Mouse (Mus musculus): ENCODE measurements around the gene Gsg1l.

The Gsg1l gene

GRCm38 (mm10) chr7:126082286-126082741 is at the start of gene Gsg1l:
TSS of gene Gsg1l (minus strand) at chr7:126082411.
- no peak for DNase-seq (ENCODE audit: low read depth, low spot score)

GRCm38 (mm10) chr7:126127673-126128072 is 45.5 kb upstream of the Gsg1l start:
- no peak for DNase-seq (ENCODE audit: low read depth, low spot score)

- DNase-seq (ENCODE audit: low read depth, low spot score) = no peak
Observed at GRCm38 (mm10) chr7:126126502-126126901, 44.3 kb upstream of the Gsg1l start.

GRCm38 (mm10) chr7:126121533-126121932 is 39.3 kb upstream of the Gsg1l start:
- DNase-seq (ENCODE audit: low read depth, low spot score) = no peak

GRCm38 (mm10) chr7:126119819-126120218 is 37.6 kb upstream of the Gsg1l start:
- DNase-seq (ENCODE audit: low read depth, low spot score) = peak; percentile 36

- no peak for DNase-seq (ENCODE audit: low read depth, low spot score)
Observed at GRCm38 (mm10) chr7:126113263-126113662, 31.1 kb upstream of the Gsg1l start.

- no peak for DNase-seq (ENCODE audit: low read depth, low spot score)
Observed at GRCm38 (mm10) chr7:126111230-126111629, 29.0 kb upstream of the Gsg1l start.

- DNase-seq (ENCODE audit: low read depth, low spot score) = no peak
Observed at GRCm38 (mm10) chr7:126109898-126110297, 27.7 kb upstream of the Gsg1l start.

- DNase-seq (ENCODE audit: low read depth, low spot score) = no peak
Observed at GRCm38 (mm10) chr7:126100440-126100839, 18.2 kb upstream of the Gsg1l start.

- DNase-seq (ENCODE audit: low read depth, low spot score) = no peak
Observed at GRCm38 (mm10) chr7:126099835-126100234, 17.6 kb upstream of the Gsg1l start.

- DNase-seq (ENCODE audit: low read depth, low spot score) = no peak
Observed at GRCm38 (mm10) chr7:126099163-126099775, 17.1 kb upstream of the Gsg1l start.

- DNase-seq (ENCODE audit: low read depth, low spot score) = peak; percentile 47
Observed at GRCm38 (mm10) chr7:126097219-126097915, 15.2 kb upstream of the Gsg1l start.

GRCm38 (mm10) chr7:126096596-126096995 is 14.4 kb upstream of the Gsg1l start:
- DNase-seq (ENCODE audit: low read depth, low spot score) = no peak

- DNase-seq (ENCODE audit: low read depth, low spot score) = no peak
Observed at GRCm38 (mm10) chr7:126094738-126095137, 12.5 kb upstream of the Gsg1l start.

GRCm38 (mm10) chr7:126093162-126093561 is 11.0 kb upstream of the Gsg1l start:
- DNase-seq (ENCODE audit: low read depth, low spot score) = no peak

- DNase-seq (ENCODE audit: low read depth, low spot score) = peak; percentile 73
Observed at GRCm38 (mm10) chr7:126089782-126090181, 7.6 kb upstream of the Gsg1l start.

GRCm38 (mm10) chr7:126088155-126088554 is 5.9 kb upstream of the Gsg1l start:
- DNase-seq (ENCODE audit: low read depth, low spot score) = peak; percentile 65

GRCm38 (mm10) chr7:126087602-126088001 is 5.4 kb upstream of the Gsg1l start:
- DNase-seq (ENCODE audit: low read depth, low spot score) = no peak

GRCm38 (mm10) chr7:126086321-126086741 is 4.1 kb upstream of the Gsg1l start:
- DNase-seq (ENCODE audit: low read depth, low spot score) = no peak

- DNase-seq (ENCODE audit: low read depth, low spot score) = no peak
Observed at GRCm38 (mm10) chr7:126085154-126085553, 2.9 kb upstream of the Gsg1l start.

- DNase-seq (ENCODE audit: low read depth, low spot score) = no peak
Observed at GRCm38 (mm10) chr7:126083980-126084348, 1.8 kb upstream of the Gsg1l start.

GRCm38 (mm10) chr7:126083341-126083979 is 1.2 kb upstream of the Gsg1l start:
- no peak for DNase-seq (ENCODE audit: low read depth, low spot score)

Measured in CD4-positive, CD25-positive, alpha-beta regulatory T cell, adult 2 months (primary cell).